Mouse (Mus musculus) heart, postnatal 0 days (tissue): ENCODE results near the gene Adamts12. TPM values are rescaled to one million over a fixed set of nuclear protein-coding genes. Genes with fewer than 3 reads are reported as not detected.

Experiments used
- ATAC-seq: fragments of 200-750 bp; cut with Nextera tagmentation; 2 replicates; pipeline ENCODE4 v1.8.0; 2017; ENCODE audit warnings: low read depth, moderate number of reproducible peaks, moderate library complexity; ENCODE audit not compliant: insufficient read depth
- DNase-seq: peaks from one replicate; pipeline ENCODE4 v3.0.0-alpha.2; 2016; ENCODE audit warnings: low spot score
- H3K27ac ChIP-seq: fragments of 300-500 bp; sonication (generic); 2 replicates; pipeline ENCODE4 v1.5.1; 2014; ENCODE audit warnings: low read depth, mild to moderate bottlenecking
- H3K27me3 ChIP-seq: fragments of 300-500 bp; sonication (generic); 2 replicates; pipeline ENCODE4 v1.6.1; 2014; ENCODE audit warnings: low read length, mixed read lengths; ENCODE audit not compliant: control insufficient read depth, insufficient read depth
- H3K36me3 ChIP-seq: fragments of 300-500 bp; sonication (generic); replicated peaks from 2 replicates; pipeline ENCODE4 v1.6.1; 2014; ENCODE audit warnings: low read length, mixed read lengths; ENCODE audit not compliant: control insufficient read depth, insufficient read depth
- H3K4me1 ChIP-seq: fragments of 300-500 bp; sonication (generic); 2 replicates; pipeline ENCODE4 v1.6.1; 2014; ENCODE audit warnings: antibody characterized with exemption; ENCODE audit not compliant: control insufficient read depth, insufficient read depth
- H3K4me2 ChIP-seq: fragments of 300-500 bp; sonication (generic); 2 replicates; pipeline ENCODE4 v1.6.1; 2014; ENCODE audit warnings: low read depth, mild to moderate bottlenecking, low read length, moderate library complexity
- H3K4me3 ChIP-seq: fragments of 300-500 bp; sonication (generic); 2 replicates; pipeline ENCODE4 v1.5.1; 2014; ENCODE audit warnings: low read depth, low read length
- H3K9ac ChIP-seq: fragments of 300-500 bp; sonication (generic); replicated peaks from 2 replicates; pipeline ENCODE4 v1.6.1; 2014; ENCODE audit warnings: low read depth, low read length, mixed read lengths
- H3K9me3 ChIP-seq: fragments of 300-500 bp; sonication (generic); replicated peaks from 2 replicates; pipeline ENCODE4 v1.6.1; 2016; ENCODE audit warnings: low read length; ENCODE audit not compliant: control insufficient read depth
- CTCF ChIP-seq: IDR thresholded peaks from 2 replicates; pipeline ENCODE4 v1.5.1; 2016; ENCODE audit warnings: antibody characterized with exemption, control low read depth, low read depth
- EP300 ChIP-seq: IDR thresholded peaks from 2 replicates; pipeline ENCODE4 v1.6.1; 2016; ENCODE audit warnings: antibody characterized with exemption, low read depth
- WGBS: fragments of 180-500 bp; shearing (Covaris S2); extraction: QIAGEN DNeasy Blood & Tissue Kit; methylation state at CpG from one replicate; pipeline ENCODE4 v1.1.7; 2014; 5-methylcytosine and 5-hydroxymethylcytosine counted together
- polyA plus RNA-seq: library from polyadenylated mRNA; unstranded; fragments of >200 nt; fragmentation: Nextera tagmentation; extraction: Ambion mirVana; gene quantifications from 2 replicates; pipeline ENCODE4 v1.2.1, GENCODE M21; 2015
- total RNA-seq: library from RNA; depleted of rRNA; stranded (reverse); fragments of >200 nt; gene quantifications from 2 replicates; pipeline ENCODE4 v1.2.3, GENCODE M21; 2014; ENCODE audit warnings: low replicate concordance

Gene Adamts12
- total and polyA plus RNA-seq, 2 experiments from 2014 or later = 1.1 to 6.4 TPM

GRCm38 (mm10) chr15:11116853-11117252 is 52.3 kb downstream of the Adamts12 start:
- DNase-seq (no peak), ATAC-seq (no peak)
- H3K36me3 ChIP-seq = no peaks in the 10 kb centered on the region
- H3K9me3 ChIP-seq = no peaks in the 10 kb centered on the region
- no peak overlapping the region for H3K4me2 ChIP-seq
- whole genome bisulfite sequencing = 38% methylated on average over 3 of the region's 3 CpGs
- H3K4me1 ChIP-seq = no peaks in the 10 kb centered on the region
- TF ChIP-seq CTCF = no peak
- TF ChIP-seq EP300 = no peak
- no peak overlapping the region for H3K9ac ChIP-seq
- H3K27ac ChIP-seq = peak overlapping the region; percentile 22; the same call in 1 of the 2 replicates
- no peaks in the 10 kb centered on the region for H3K27me3 ChIP-seq
- no peak overlapping the region for H3K4me3 ChIP-seq

DNA sequence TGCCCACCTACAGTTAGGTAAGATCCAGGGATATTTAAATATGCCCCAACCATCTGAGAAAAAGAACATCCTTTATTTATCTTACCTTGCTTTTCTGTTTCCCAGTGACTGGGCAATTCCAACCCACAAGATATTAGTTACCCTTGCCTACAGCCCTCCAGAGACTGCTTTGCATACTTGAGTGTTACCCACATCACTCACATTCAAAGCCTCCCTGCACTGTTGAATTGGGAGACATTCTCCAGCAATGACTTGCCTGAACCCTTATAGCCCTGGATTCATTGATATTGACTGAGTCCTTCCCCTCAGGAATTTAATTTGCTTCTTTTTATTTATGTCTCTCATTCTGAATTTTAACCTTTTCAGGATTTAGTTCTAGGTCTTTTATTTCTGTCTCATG is 53.8 kb downstream of the Adamts12 start:
- DNase-seq = no peak
- H3K36me3 ChIP-seq = no peaks in the 10 kb centered on the region
- H3K4me3 ChIP-seq = no peak overlapping the region
- H3K27me3 ChIP-seq = no peaks in the 10 kb centered on the region
- H3K9me3 ChIP-seq = no peaks in the 10 kb centered on the region
- H3K9ac ChIP-seq = no peak overlapping the region
- ATAC-seq = no peak
- no peaks in the 10 kb centered on the region for H3K4me1 ChIP-seq
- TF ChIP-seq CTCF = no peak
- TF ChIP-seq EP300 = no peak
- H3K27ac ChIP-seq = no peak overlapping the region
- H3K4me2 ChIP-seq = no peak overlapping the region

DNA sequence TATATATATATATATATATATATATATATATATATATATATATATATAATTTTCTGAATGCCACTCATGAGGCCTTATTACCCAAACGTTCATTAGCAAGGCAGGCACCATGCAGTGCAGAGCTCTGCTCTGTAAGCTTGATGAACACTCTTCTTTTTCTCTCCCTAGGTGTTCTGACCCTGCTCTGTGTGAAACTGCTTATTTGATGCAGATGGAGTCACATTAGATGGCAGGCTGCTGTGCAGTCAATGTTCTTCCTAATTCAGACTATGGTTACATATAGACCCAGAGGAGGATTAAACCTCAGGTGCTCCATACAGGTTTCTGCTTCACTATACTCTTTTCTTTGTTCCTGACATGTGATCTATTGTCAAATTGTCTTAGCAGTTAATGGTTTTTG is 57.1 kb downstream of the Adamts12 start:
- H3K27ac ChIP-seq = no peak overlapping the region
- H3K36me3 ChIP-seq = no peaks in the 10 kb centered on the region
- WGBS = 44% methylated on average over 1 of the region's 1 CpGs
- no peak overlapping the region for H3K9ac ChIP-seq
- H3K4me3 ChIP-seq = no peak overlapping the region
- TF ChIP-seq CTCF = no peak
- TF ChIP-seq EP300 = no peak
- ATAC-seq = no peak
- H3K4me1 ChIP-seq = no peaks in the 10 kb centered on the region
- no peak for DNase-seq
- no peaks in the 10 kb centered on the region for H3K9me3 ChIP-seq
- H3K4me2 ChIP-seq = no peak overlapping the region
- H3K27me3 ChIP-seq = no peaks in the 10 kb centered on the region

GRCm38 (mm10) chr15:11125361-11125760 is 60.8 kb downstream of the Adamts12 start:
- Histone ChIP-seq H3K4me2 (no peak overlapping the region), H3K9me3 (no peaks in the 10 kb centered on the region), H3K4me3 (no peak overlapping the region), H3K27ac (no peak overlapping the region), H3K27me3 (no peaks in the 10 kb centered on the region), H3K36me3 (no peaks in the 10 kb centered on the region), H3K9ac (no peak overlapping the region), H3K4me1 (no peaks in the 10 kb centered on the region)
- DNase-seq (no peak), ATAC-seq (no peak)
- TF ChIP-seq CTCF = no peak
- no peak for TF ChIP-seq EP300

- no peak overlapping the region for H3K4me2 ChIP-seq
- no peaks in the 10 kb centered on the region for H3K27me3 ChIP-seq
- no peaks in the 10 kb centered on the region for H3K36me3 ChIP-seq
- DNase-seq (no peak), ATAC-seq (no peak)
- no peak overlapping the region for H3K27ac ChIP-seq
- TF ChIP-seq CTCF = no peak
- H3K9me3 ChIP-seq = no peaks in the 10 kb centered on the region
- WGBS = 42% methylated on average over 6 of the region's 6 CpGs
- H3K9ac ChIP-seq = no peak overlapping the region
- peaks cover 2% of the 10 kb centered on the region; the same call in 1 of the 2 replicates for H3K4me1 ChIP-seq
- H3K4me3 ChIP-seq = no peak overlapping the region
These were observed 63.9 kb downstream of the Adamts12 start for GRCm38 (mm10) chr15:11128457-11128856.
